Mouse (Mus musculus): ENCODE measurements at regions not wholly inside any gene's neighbourhood (a gene's known extent, or its start where the extent isn't known, plus 50 kb on each side); places are given as distances from the start of the nearest gene placed in this dataset.

- no peak for DNase-seq
Measured at GRCm38 (mm10) chr1:91611281-91611680, 70.9 kb downstream of the Asb1 start.

- DNase-seq: no peak
Measured at GRCm38 (mm10) chr1:91611694-91612093, 71.3 kb downstream of the Asb1 start.

GRCm38 (mm10) chr1:91612912-91613311 is 72.6 kb downstream of the Asb1 start:
- DNase-seq: no peak

GRCm38 (mm10) chr1:91615396-91615795 is 75.1 kb downstream of the Asb1 start:
- no peak for DNase-seq

GRCm38 (mm10) chr1:91618527-91619135 is 78.3 kb downstream of the Asb1 start:
- peak in 1 of 2 experiments; percentile 44 for DNase-seq

GRCm38 (mm10) chr1:91621141-91621540 is 80.8 kb downstream of the Asb1 start:
- DNase-seq: no peak

GRCm38 (mm10) chr1:91622874-91623273 is 82.5 kb downstream of the Asb1 start:
- no peak for DNase-seq

- peak in 1 of 2 experiments; percentile 17 for DNase-seq
Measured at GRCm38 (mm10) chr1:91624028-91624427, 83.7 kb downstream of the Asb1 start.

GRCm38 (mm10) chr1:91624531-91625300 is 84.4 kb downstream of the Asb1 start:
- DNase-seq: peak in 1 of 2 experiments; percentile 26

- DNase-seq: peak in 1 of 2 experiments; percentile 23
Measured at GRCm38 (mm10) chr1:91626090-91626489, 85.7 kb downstream of the Asb1 start.

GRCm38 (mm10) chr1:91630206-91630605 is 89.9 kb downstream of the Asb1 start:
- peak in 1 of 2 experiments; percentile 28 for DNase-seq

GRCm38 (mm10) chr1:91630871-91631410 is 90.6 kb downstream of the Asb1 start:
- DNase-seq: no peak

- DNase-seq: no peak
Measured at GRCm38 (mm10) chr1:91632906-91633493, 92.7 kb downstream of the Asb1 start.

- DNase-seq: no peak
Measured at GRCm38 (mm10) chr1:91636571-91636970, 96.2 kb downstream of the Asb1 start.

- peak in 1 of 2 experiments; percentile 9 for DNase-seq
Measured at GRCm38 (mm10) chr1:91640551-91640950, 100.2 kb downstream of the Asb1 start.

GRCm38 (mm10) chr1:91658991-91659441 is 118.7 kb downstream of the Asb1 start:
- DNase-seq: no peak

- DNase-seq: no peak
Measured at GRCm38 (mm10) chr1:91659486-91659885, 119.1 kb downstream of the Asb1 start.

- no peak for DNase-seq
Measured at GRCm38 (mm10) chr1:91663289-91663688, 122.9 kb downstream of the Asb1 start.

GRCm38 (mm10) chr1:91664622-91665021 is 124.3 kb downstream of the Asb1 start:
- DNase-seq: no peak

GRCm38 (mm10) chr1:91668530-91668929 is 128.2 kb downstream of the Asb1 start:
- DNase-seq: no peak

- no peak for DNase-seq
Measured at GRCm38 (mm10) chr1:91670980-91671379, 130.3 kb upstream of the Twist2 start.

- DNase-seq: no peak
Measured at GRCm38 (mm10) chr1:91674082-91674655, 127.1 kb upstream of the Twist2 start.

- no peak for DNase-seq
Measured at GRCm38 (mm10) chr1:91677062-91677461, 124.2 kb upstream of the Twist2 start.

All from lung, postnatal 4 days (tissue).